Mouse (Mus musculus): ENCODE data around the gene Slpi. TPM values are rescaled to one million over a fixed set of nuclear protein-coding genes. Genes with fewer than 3 reads are reported as not detected.
"Not testable (repeated sequence)": the region's sequence is repeated elsewhere in the genome, so short reads cannot be mapped to it uniquely, and the experiment has no call there.

Slpi gene
- polyA plus RNA-seq, 1 experiment from 2014 or later, result not detected

DNA sequence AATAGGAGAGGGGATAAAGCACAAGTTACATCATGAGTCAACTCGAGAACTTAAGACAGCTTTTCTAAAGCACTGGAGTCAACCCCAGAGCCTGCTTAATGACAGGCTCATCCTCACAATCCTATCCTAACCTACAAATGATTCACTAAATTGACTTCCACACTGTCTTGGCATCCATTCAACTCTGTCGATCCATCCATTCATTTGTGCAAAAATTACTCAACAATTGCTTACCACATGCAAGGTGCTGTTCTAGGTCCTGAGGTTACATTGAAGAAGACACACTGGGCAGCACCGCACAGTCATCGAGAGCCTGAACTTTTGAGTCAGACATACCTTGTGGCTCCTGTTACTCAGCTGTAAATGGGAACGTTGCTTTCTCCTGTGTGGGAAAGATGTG is 29.9 kb downstream of the Slpi start:
- Histone ChIP-seq H3K4me1 (ENCODE audit: control insufficient read depth, insufficient read depth, low read length) (0 out of 2 replicates have a peak, but pooled peaks cover 2% of the 10 kb centered on the region), H3K36me3 (ENCODE audit: control insufficient read depth, insufficient read depth, low read length) (no peaks in the 10 kb centered on the region), H3K4me3 (replicated peaks; ENCODE audit: low read depth, low read length) (no peak overlapping the region), H3K27me3 (ENCODE audit: control insufficient read depth, insufficient read depth, low read length) (no peaks in the 10 kb centered on the region; the same call in 1 of the 2 replicates), H3K9ac (replicated peaks; ENCODE audit: low read length) (no peak overlapping the region), H3K9me3 (ENCODE audit: control insufficient read depth, low read length) (no peaks in the 10 kb centered on the region), H3K27ac (replicated peaks; ENCODE audit: low read depth, low read length) (no peak overlapping the region), H3K4me2 (ENCODE audit: low read length) (no peak overlapping the region)
- DNase-seq (no peak), ATAC-seq (ENCODE audit: low FRiP score, low TSS enrichment) (no peak)
- WGBS, result 83% methylated on average over 5 of the region's 5 CpGs

DNA sequence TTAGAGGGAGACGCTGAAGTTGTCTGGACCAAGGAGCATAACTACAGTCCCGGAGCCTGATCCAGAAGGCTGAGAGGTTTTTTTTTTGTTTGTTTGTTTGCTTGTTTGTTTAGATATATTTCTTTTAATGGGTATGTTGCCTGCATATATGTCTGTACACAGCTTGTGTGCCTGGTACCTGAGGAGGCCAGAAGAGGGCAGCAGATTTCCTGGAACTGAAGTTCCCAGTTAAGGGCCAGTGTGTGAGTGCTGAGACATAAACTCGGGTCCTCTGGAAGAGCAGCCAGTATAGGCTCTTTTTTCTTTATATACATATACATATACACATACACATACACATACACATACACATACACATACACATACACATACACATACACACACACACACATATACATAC is 30.5 kb downstream of the Slpi start:
- Histone ChIP-seq H3K4me1 (ENCODE audit: control insufficient read depth, insufficient read depth, low read length) (0 out of 2 replicates have a peak, but pooled peaks cover 2% of the 10 kb centered on the region), H3K4me2 (ENCODE audit: low read length) (no peak overlapping the region), H3K9ac (replicated peaks; ENCODE audit: low read length) (no peak overlapping the region), H3K27ac (replicated peaks; ENCODE audit: low read depth, low read length) (no peak overlapping the region), H3K4me3 (replicated peaks; ENCODE audit: low read depth, low read length) (no peak overlapping the region), H3K9me3 (ENCODE audit: control insufficient read depth, low read length) (no peaks in the 10 kb centered on the region), H3K36me3 (ENCODE audit: control insufficient read depth, insufficient read depth, low read length) (no peaks in the 10 kb centered on the region), H3K27me3 (ENCODE audit: control insufficient read depth, insufficient read depth, low read length) (no peaks in the 10 kb centered on the region; the same call in 1 of the 2 replicates)
- DNase-seq, result no peak
- 73% methylated on average over 3 of the region's 3 CpGs for WGBS
- ATAC-seq (ENCODE audit: low FRiP score, low TSS enrichment), result no peak

DNA sequence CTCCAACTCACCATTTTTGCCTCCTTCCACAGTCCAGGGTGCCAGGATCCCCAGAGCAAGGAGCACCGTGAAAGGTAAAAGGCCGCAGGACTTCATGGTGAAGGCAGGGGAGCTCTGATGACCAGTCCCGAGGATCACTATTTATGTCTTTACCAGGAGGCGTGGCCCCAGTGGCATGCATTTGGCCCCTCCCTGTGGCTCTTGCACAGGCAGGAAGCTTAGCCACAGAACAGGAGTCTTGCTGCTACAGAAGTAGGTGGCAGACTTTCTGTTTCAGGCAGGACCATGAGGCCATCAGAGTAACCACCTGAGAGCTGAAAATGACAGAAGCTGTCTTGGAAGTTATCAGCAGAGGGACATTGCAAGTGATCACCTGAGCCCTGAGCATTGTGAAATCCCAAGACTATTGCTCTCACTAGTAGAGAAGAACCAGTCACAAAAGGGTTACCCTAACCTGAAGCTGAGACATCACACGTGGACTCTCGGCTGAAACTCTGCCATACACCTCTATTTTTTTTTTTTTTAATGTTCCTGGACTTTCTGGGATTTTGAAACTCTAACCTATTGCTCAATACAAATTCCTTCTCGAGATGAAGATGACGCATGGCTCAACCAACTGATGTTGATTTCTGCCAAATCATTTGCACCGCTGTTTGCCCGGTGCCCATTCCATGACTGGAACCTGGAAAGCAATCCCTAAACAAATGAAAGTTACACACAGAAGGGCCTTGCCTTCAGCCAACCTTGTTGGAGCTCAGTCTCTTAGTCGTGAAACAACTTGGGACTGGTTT is 32.5 kb downstream of the Slpi start:
- Histone ChIP-seq H3K9ac (replicated peaks; ENCODE audit: low read length) (no peak overlapping the region), H3K4me3 (replicated peaks; ENCODE audit: low read depth, low read length) (no peak overlapping the region), H3K4me2 (ENCODE audit: low read length) (no peak overlapping the region), H3K4me1 (ENCODE audit: control insufficient read depth, insufficient read depth, low read length) (0 out of 2 replicates have a peak, but pooled peaks cover 2% of the 10 kb centered on the region), H3K27me3 (ENCODE audit: control insufficient read depth, insufficient read depth, low read length) (no peaks in the 10 kb centered on the region; the same call in 1 of the 2 replicates), H3K9me3 (ENCODE audit: control insufficient read depth, low read length) (no peaks in the 10 kb centered on the region), H3K27ac (replicated peaks; ENCODE audit: low read depth, low read length) (no peak overlapping the region), H3K36me3 (ENCODE audit: control insufficient read depth, insufficient read depth, low read length) (no peaks in the 10 kb centered on the region)
- DNase-seq (no peak), ATAC-seq (ENCODE audit: low FRiP score, low TSS enrichment) (no peak)
- WGBS, result 78% methylated on average over 11 of the region's 11 CpGs

DNA sequence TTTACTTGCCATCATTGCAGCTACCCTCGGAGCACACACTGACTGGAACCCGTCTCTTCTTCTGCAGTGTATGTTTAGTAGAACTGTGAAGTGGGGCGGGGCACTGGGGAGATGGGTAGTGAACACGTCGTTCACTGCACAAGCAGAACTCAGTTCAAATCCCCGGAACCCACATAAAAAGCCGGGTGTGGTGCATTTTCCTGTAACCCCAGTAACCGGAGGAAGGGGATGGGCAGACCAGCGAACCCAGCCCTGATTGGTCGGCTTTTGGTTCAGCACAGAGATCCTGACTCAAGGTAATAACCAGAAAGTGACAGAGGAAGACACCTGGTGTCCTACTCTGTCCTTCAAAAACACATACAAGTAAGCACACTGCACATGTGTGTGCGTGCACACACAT is 35.5 kb downstream of the Slpi start:
- H3K4me3 ChIP-seq (replicated peaks; ENCODE audit: low read depth, low read length), result no peak overlapping the region
- H3K4me2 ChIP-seq (ENCODE audit: low read length), result no peak overlapping the region
- ATAC-seq (ENCODE audit: low FRiP score, low TSS enrichment), result no peak
- WGBS, result 86% methylated on average over 11 of the region's 11 CpGs
- no peak overlapping the region for H3K27ac ChIP-seq (replicated peaks; ENCODE audit: low read depth, low read length)
- H3K27me3 ChIP-seq (ENCODE audit: control insufficient read depth, insufficient read depth, low read length), result no peaks in the 10 kb centered on the region
- no peak overlapping the region for H3K9ac ChIP-seq (replicated peaks; ENCODE audit: low read length)
- no peaks in the 10 kb centered on the region for H3K36me3 ChIP-seq (ENCODE audit: control insufficient read depth, insufficient read depth, low read length)
- H3K4me1 ChIP-seq (ENCODE audit: control insufficient read depth, insufficient read depth, low read length), result no peaks in the 10 kb centered on the region
- no peak for DNase-seq
- no peaks in the 10 kb centered on the region for H3K9me3 ChIP-seq (ENCODE audit: control insufficient read depth, low read length)

DNA sequence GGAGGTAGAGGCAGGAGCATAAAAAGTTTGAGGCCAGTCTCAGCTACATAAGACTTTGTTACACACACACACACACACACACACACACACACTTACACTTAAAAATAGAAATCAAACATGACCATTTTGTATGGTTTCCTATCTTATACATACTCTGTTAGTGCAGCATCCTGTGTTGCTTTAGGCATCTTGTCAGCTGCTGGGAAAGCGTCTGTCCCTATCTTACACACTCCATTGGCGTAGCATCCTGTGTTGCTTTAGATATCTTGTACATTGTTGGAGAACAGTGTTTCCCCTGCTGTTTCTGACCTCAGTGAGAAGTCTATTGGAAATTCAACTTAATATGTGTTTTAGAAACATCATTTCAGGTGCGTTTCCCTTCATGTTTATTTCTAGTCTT is 36.2 kb downstream of the Slpi start:
- H3K4me1 ChIP-seq (ENCODE audit: control insufficient read depth, insufficient read depth, low read length), result no peaks in the 10 kb centered on the region
- 92% methylated on average over 3 of the region's 3 CpGs for WGBS
- no peak overlapping the region for H3K9ac ChIP-seq (replicated peaks; ENCODE audit: low read length)
- no peak overlapping the region for H3K27ac ChIP-seq (replicated peaks; ENCODE audit: low read depth, low read length)
- no peak overlapping the region for H3K4me3 ChIP-seq (replicated peaks; ENCODE audit: low read depth, low read length)
- H3K4me2 ChIP-seq (ENCODE audit: low read length), result no peak overlapping the region
- H3K9me3 ChIP-seq (ENCODE audit: control insufficient read depth, low read length), result no peaks in the 10 kb centered on the region
- no peaks in the 10 kb centered on the region for H3K36me3 ChIP-seq (ENCODE audit: control insufficient read depth, insufficient read depth, low read length)
- ATAC-seq (ENCODE audit: low FRiP score, low TSS enrichment) (no peak), DNase-seq (no peak)
- no peaks in the 10 kb centered on the region for H3K27me3 ChIP-seq (ENCODE audit: control insufficient read depth, insufficient read depth, low read length)

DNA sequence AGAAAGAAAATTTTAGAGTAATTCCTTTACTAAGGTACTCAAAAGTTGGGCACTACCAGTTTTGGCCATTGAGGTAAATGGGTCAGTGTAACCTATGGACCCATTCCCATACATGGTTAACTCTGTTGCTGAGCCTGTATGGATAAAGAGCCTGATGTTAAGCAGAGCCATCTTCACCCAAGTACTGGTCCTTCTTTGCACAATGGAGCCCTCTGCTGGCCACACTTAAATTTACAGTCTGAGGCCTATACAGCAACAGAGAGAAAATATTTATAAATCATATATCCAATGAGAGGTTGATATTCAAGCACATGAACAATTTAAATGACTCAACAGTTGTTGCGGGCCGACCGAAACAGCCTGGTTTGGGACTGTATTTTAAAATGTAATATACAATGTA is 39.9 kb downstream of the Slpi start:
- Histone ChIP-seq H3K4me3 (replicated peaks; ENCODE audit: low read depth, low read length) (no peak overlapping the region), H3K9me3 (ENCODE audit: control insufficient read depth, low read length) (no peaks in the 10 kb centered on the region), H3K36me3 (ENCODE audit: control insufficient read depth, insufficient read depth, low read length) (no peaks in the 10 kb centered on the region), H3K27me3 (ENCODE audit: control insufficient read depth, insufficient read depth, low read length) (no peaks in the 10 kb centered on the region), H3K4me2 (ENCODE audit: low read length) (no peak overlapping the region), H3K9ac (replicated peaks; ENCODE audit: low read length) (no peak overlapping the region), H3K4me1 (ENCODE audit: control insufficient read depth, insufficient read depth, low read length) (no peaks in the 10 kb centered on the region), H3K27ac (replicated peaks; ENCODE audit: low read depth, low read length) (no peak overlapping the region)
- ATAC-seq (ENCODE audit: low FRiP score, low TSS enrichment) (no peak), DNase-seq (peak; percentile 23)
- 91% methylated on average over 3 of the region's 3 CpGs for WGBS

DNA sequence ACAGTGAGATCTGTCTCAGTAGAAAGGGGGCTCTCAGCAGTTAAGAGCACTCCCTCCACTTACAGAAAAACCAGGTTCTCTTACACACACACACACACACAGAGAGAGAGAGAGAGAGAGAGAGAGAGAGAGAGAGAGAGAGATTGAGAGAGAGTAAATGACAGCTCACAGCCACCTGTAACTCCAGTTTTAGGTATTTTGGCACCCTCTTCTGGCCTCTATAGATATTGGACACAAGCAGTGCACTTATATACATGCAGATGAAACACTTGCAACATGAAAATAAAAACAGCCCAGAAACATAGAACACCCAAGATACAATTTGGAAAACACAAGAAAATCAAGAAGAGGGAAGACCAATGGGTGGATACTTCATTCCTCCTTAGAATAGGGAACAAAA is 41.2 kb downstream of the Slpi start:
- DNase-seq, result peak; percentile 15

DNA sequence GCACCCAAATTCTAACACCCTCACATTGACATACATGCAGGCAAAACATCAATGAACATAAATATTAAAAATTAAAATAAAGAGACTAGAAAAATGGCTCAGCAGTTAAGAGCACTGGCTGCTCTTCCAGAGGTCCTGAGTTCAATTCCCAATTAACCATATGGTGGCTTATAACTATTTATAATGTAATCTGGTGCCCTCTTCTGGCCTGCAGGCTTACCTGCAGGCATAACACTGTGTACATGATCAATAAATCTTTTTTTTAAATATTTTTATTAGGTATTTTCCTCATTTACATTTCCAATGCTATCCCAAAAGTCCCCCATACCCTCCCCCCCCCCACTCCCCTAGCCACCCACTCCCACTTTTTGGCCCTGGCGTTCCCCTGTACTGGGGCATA is 45.2 kb downstream of the Slpi start:
- H3K9me3 ChIP-seq (ENCODE audit: control insufficient read depth, low read length); H3K36me3 ChIP-seq (ENCODE audit: control insufficient read depth, insufficient read depth, low read length); ATAC-seq (ENCODE audit: low FRiP score, low TSS enrichment); H3K4me2 ChIP-seq (ENCODE audit: low read length); H3K9ac ChIP-seq (replicated peaks; ENCODE audit: low read length); H3K4me3 ChIP-seq (replicated peaks; ENCODE audit: low read depth, low read length); H3K27ac ChIP-seq (replicated peaks; ENCODE audit: low read depth, low read length); H3K4me1 ChIP-seq (ENCODE audit: control insufficient read depth, insufficient read depth, low read length); DNase-seq; H3K27me3 ChIP-seq (ENCODE audit: control insufficient read depth, insufficient read depth, low read length): not testable (repeated sequence)
- WGBS, result 73% methylated on average over 1 of the region's 1 CpGs

More for the DNA sequence above, 41.2 kb downstream of the Slpi start:
- not testable (repeated sequence) for H3K27me3 ChIP-seq (ENCODE audit: control insufficient read depth, insufficient read depth, low read length); H3K4me2 ChIP-seq (ENCODE audit: low read length); H3K36me3 ChIP-seq (ENCODE audit: control insufficient read depth, insufficient read depth, low read length); H3K9me3 ChIP-seq (ENCODE audit: control insufficient read depth, low read length); H3K27ac ChIP-seq (replicated peaks; ENCODE audit: low read depth, low read length); H3K9ac ChIP-seq (replicated peaks; ENCODE audit: low read length); H3K4me3 ChIP-seq (replicated peaks; ENCODE audit: low read depth, low read length); ATAC-seq (ENCODE audit: low FRiP score, low TSS enrichment); H3K4me1 ChIP-seq (ENCODE audit: control insufficient read depth, insufficient read depth, low read length)

DNA sequence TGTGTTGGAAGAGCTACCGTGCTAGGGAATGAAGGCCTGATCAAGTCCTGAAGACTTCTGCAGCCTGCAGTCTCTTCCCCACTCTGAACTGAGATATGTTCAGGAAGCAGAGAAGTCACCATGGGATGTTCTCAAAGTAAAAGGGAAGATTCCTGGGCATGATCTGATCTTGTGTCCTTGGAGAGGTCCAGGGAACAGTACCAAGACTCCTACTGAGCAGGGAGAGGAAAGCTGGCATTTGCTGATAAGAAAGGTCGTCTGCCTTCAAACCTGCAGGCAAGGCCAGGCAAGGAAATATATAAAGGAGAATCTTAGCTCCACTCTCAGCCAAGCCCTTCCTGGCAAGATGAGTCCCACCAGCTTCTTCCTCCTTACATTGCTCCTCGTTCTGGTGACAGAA is 56.5 kb downstream of the Slpi start, which contains the start of gene Svs5:
TSS of gene Svs5 (plus strand) at position 301 of the 400 bp plus-strand sequence.
- H3K27me3 ChIP-seq (ENCODE audit: control insufficient read depth, insufficient read depth, low read length); H3K4me3 ChIP-seq (replicated peaks; ENCODE audit: low read depth, low read length); H3K4me1 ChIP-seq (ENCODE audit: control insufficient read depth, insufficient read depth, low read length); DNase-seq; H3K27ac ChIP-seq (replicated peaks; ENCODE audit: low read depth, low read length); H3K9ac ChIP-seq (replicated peaks; ENCODE audit: low read length); H3K9me3 ChIP-seq (ENCODE audit: control insufficient read depth, low read length); ATAC-seq (ENCODE audit: low FRiP score, low TSS enrichment); H3K4me2 ChIP-seq (ENCODE audit: low read length); H3K36me3 ChIP-seq (ENCODE audit: control insufficient read depth, insufficient read depth, low read length): not testable (repeated sequence)
- 84% methylated on average over 3 of the region's 3 CpGs for WGBS
